ENCODE assay signal across 8 mouse cellular contexts in the genomic region with DNA sequence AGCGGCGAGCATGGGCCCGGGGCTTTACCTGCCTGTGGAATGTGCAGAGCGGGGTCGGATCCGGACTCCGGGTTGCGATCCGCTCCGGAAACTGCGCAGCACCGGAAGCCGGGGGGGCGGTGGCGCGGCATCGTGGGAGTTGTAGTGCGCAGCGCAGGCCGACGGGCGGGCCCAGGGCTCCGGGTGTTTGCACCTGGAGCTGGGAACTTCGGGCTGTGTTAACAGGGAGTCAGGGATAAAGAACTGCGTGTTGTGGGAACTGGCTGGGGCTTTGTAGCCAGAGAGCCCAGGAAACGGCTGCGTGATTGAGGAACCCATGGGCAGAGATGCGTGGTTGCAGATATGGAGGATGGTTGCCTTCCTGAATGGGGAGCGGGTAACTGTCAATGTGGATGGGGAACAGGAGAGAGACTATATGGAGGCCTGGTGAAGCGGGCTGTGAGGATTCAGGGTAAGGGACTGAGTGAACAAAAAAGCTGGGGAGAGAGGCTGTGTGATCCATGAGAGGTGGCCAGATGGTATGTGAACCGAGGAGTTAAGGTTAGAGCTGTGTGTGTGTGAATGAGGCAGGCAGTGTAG. TPM values are rescaled to one million over a fixed set of nuclear protein-coding genes. Genes with fewer than 3 reads are reported as not detected.
A peak's percentile ranks its signal among the peaks of the same experiment; 100 is the strongest.
DNase-seq lines count a peak whose midpoint lies in the region; ATAC-seq and TF ChIP-seq lines count a peak whose summit lies in the region.

A gene (minus strand): TSS at position 110 of the 579 bp plus-strand sequence.

- H3K36me3 ChIP-seq in embryonic facial prominence, embryonic 12.5 days: 0 out of 2 replicates have a peak, but pooled peaks cover 7% of the 10 kb centered on the region
- H3K36me3 ChIP-seq in heart, adult 2 months (ENCODE audit: control insufficient read depth, insufficient read depth, low read length): no peaks in the 10 kb centered on the region
- no peaks in the 10 kb centered on the region for H3K36me3 ChIP-seq in kidney, adult 2 months (ENCODE audit: control insufficient read depth, insufficient read depth, low read length)
- H3K36me3 ChIP-seq in limb, embryonic 11.5 days (ENCODE audit: control insufficient read depth, insufficient read depth, low read length): no peaks in the 10 kb centered on the region
- H3K36me3 ChIP-seq in midbrain, embryonic 13.5 days: no peaks in the 10 kb centered on the region

- peak within 1 kb of the TSS; percentile 96 for H3K9ac ChIP-seq in embryonic facial prominence, embryonic 12.5 days
- H3K9ac ChIP-seq in heart, adult 2 months (ENCODE audit: low read depth, low read length): peak within 1 kb of the TSS; percentile 99
- peak within 1 kb of the TSS; percentile 99 for H3K9ac ChIP-seq in limb, embryonic 11.5 days (ENCODE audit: low read length)
- H3K9ac ChIP-seq in midbrain, embryonic 13.5 days (replicated peaks): peak within 1 kb of the TSS; percentile 98

- peak; percentile 89 for ATAC-seq in embryonic facial prominence, embryonic 12.5 days (ENCODE audit: insufficient number of reproducible peaks, insufficient read depth, low FRiP score, low TSS enrichment)
- peak; percentile 84 for ATAC-seq in limb, embryonic 11.5 days (ENCODE audit: insufficient number of reproducible peaks, low FRiP score, low TSS enrichment, low read depth)
- ATAC-seq in midbrain, embryonic 13.5 days: peak; percentile 89

- H3K4me2 ChIP-seq in embryonic facial prominence, embryonic 12.5 days (replicated peaks): peak within 1 kb of the TSS; percentile 77
- peak within 1 kb of the TSS; percentile 66 for H3K4me2 ChIP-seq in limb, embryonic 11.5 days (ENCODE audit: low read depth, severe bottlenecking)
- peak within 1 kb of the TSS; percentile 80 for H3K4me2 ChIP-seq in midbrain, embryonic 13.5 days (replicated peaks)

- 0 out of 2 replicates have a peak, but pooled peaks have one; percentile 12 for TF ChIP-seq EP300 in heart, adult 2 months (IDR thresholded peaks at IDR 0.05; ENCODE audit: insufficient read depth, low read depth, low read length)

- peak within 1 kb of the TSS; percentile 98 for H3K27ac ChIP-seq in embryonic facial prominence, embryonic 12.5 days
- peak within 1 kb of the TSS; percentile 72 for H3K27ac ChIP-seq in heart, adult 2 months
- peak within 1 kb of the TSS; percentile 88 for H3K27ac ChIP-seq in kidney, adult 2 months (ENCODE audit: insufficient read depth, low read depth, low read length)
- H3K27ac ChIP-seq in limb, embryonic 11.5 days (replicated peaks; ENCODE audit: low read depth, low read length): peak within 1 kb of the TSS; percentile 98
- H3K27ac ChIP-seq in midbrain, embryonic 13.5 days: peak within 1 kb of the TSS; percentile 100

- peak; percentile 35 for TF ChIP-seq CTCF in heart, adult 2 months (IDR thresholded peaks at IDR 0.05)
- no peak for TF ChIP-seq CTCF in kidney, adult 2 months (conservative IDR thresholded peaks at IDR 0.05; ENCODE audit: insufficient read depth, insufficient read length, low read depth, low read length)

- no peaks in the 10 kb centered on the region for H3K9me3 ChIP-seq in embryonic facial prominence, embryonic 12.5 days
- H3K9me3 ChIP-seq in limb, embryonic 11.5 days (ENCODE audit: control insufficient read depth, low read length): no peaks in the 10 kb centered on the region
- no peaks in the 10 kb centered on the region for H3K9me3 ChIP-seq in midbrain, embryonic 13.5 days

- under 1% methylated on average over 31 of the region's 31 CpGs for WGBS in embryonic facial prominence, embryonic 12.5 days
- under 1% methylated on average over 31 of the region's 31 CpGs for WGBS in heart, adult 2 months
- WGBS in kidney, adult 2 months: 1% methylated on average over 31 of the region's 31 CpGs
- under 1% methylated on average over 31 of the region's 31 CpGs for WGBS in limb, embryonic 11.5 days
- under 1% methylated on average over 31 of the region's 31 CpGs for whole genome bisulfite sequencing in midbrain, embryonic 13.5 days

- H3K4me1 ChIP-seq in embryonic facial prominence, embryonic 12.5 days: peaks cover 14% of the 10 kb centered on the region
- H3K4me1 ChIP-seq in heart, adult 2 months (ENCODE audit: control insufficient read depth, insufficient read depth, low read length): peaks cover 3% of the 10 kb centered on the region
- H3K4me1 ChIP-seq in kidney, adult 2 months (ENCODE audit: control insufficient read depth, insufficient read depth, low read length): no peaks in the 10 kb centered on the region
- peaks cover 7% of the 10 kb centered on the region for H3K4me1 ChIP-seq in limb, embryonic 11.5 days (ENCODE audit: control insufficient read depth, insufficient read depth, low read length)
- peaks cover 30% of the 10 kb centered on the region for H3K4me1 ChIP-seq in midbrain, embryonic 13.5 days (replicated peaks)

- intact Hi-C loops in heart, adult 2 months (cut with DNase I): loop anchor here (1.0 to 5.0 kb wide), 4 partner anchors 70 to 230 kb away; a partner anchor contains a TSS

- peak within 1 kb of the TSS; percentile 82 for H3K4me3 ChIP-seq in embryonic facial prominence, embryonic 12.5 days
- peak within 1 kb of the TSS; percentile 73 for H3K4me3 ChIP-seq in heart, adult 2 months
- peak within 1 kb of the TSS; percentile 91 for H3K4me3 ChIP-seq in kidney, adult 2 months (ENCODE audit: insufficient read depth, low read depth, low read length)
- H3K4me3 ChIP-seq in limb, embryonic 11.5 days (ENCODE audit: low read depth, low read length): peak within 1 kb of the TSS; percentile 53
- H3K4me3 ChIP-seq in midbrain, embryonic 13.5 days (replicated peaks): peak within 1 kb of the TSS; percentile 92

- TF ChIP-seq POLR2A in heart, adult 2 months (IDR thresholded peaks at IDR 0.05; ENCODE audit: insufficient read depth, low read depth, low read length): peak; percentile 61
- TF ChIP-seq POLR2A in kidney, adult 2 months (IDR thresholded peaks at IDR 0.05; ENCODE audit: low read depth, low read length): no peak

- peaks cover 2% of the 10 kb centered on the region; the same call in 1 of the 2 replicates for H3K79me2 ChIP-seq in heart, adult 2 months (replicated peaks; ENCODE audit: control insufficient read depth, insufficient read depth, low read length)

- no peaks in the 10 kb centered on the region for H3K27me3 ChIP-seq in embryonic facial prominence, embryonic 12.5 days
- no peaks in the 10 kb centered on the region for H3K27me3 ChIP-seq in heart, adult 2 months (ENCODE audit: control insufficient read depth, insufficient read depth, low read length)
- H3K27me3 ChIP-seq in kidney, adult 2 months (replicated peaks; ENCODE audit: control insufficient read depth, insufficient read depth, low read length): no peaks in the 10 kb centered on the region
- no peaks in the 10 kb centered on the region for H3K27me3 ChIP-seq in limb, embryonic 11.5 days (ENCODE audit: control insufficient read depth, insufficient read depth, low read length)
- no peaks in the 10 kb centered on the region for H3K27me3 ChIP-seq in midbrain, embryonic 13.5 days

- DNase-seq in 3T3-L1 (ENCODE audit: low read depth, low spot score): peak; percentile 80
- DNase-seq in adrenal gland, postnatal 36 days: peak; percentile 91 to 95
- peak; percentile 92 to 93 for DNase-seq in heart, adult 2 months
- peak; percentile 92 for DNase-seq in kidney, adult 2 months
- DNase-seq in limb, embryonic 11.5 days (ENCODE audit: low spot score): peak; percentile 93
- peak; percentile 77 to 90 for DNase-seq in spleen, adult 18-20 months

RNA-seq across cellular contexts. Expression of the gene that starts here (rescaled TPM):
- 10 to 100 TPM; 10.1 to 11.8 TPM for total RNA-seq in adrenal gland, postnatal 36 days (2021)
- 15.7 and 18.3 TPM in 2 replicates for polyA plus RNA-seq in embryonic facial prominence, embryonic 12.5 days (2016; fragmentation: Nextera tagmentation; extraction: Ambion mirVana)
- total RNA-seq in heart, adult 2 months (2021): 1 to 10 TPM; 4.8 to 6.1 TPM
- polyA plus RNA-seq in heart, adult 2 months (2012; rRNA removed): 4.6 and 7.0 TPM in 2 replicates
- polyA plus RNA-seq in kidney, adult 2 months (2012; rRNA removed): 5.6 and 7.3 TPM in 2 replicates
- 13.2 and 14.2 TPM in 2 replicates for polyA plus RNA-seq in limb, embryonic 11.5 days (2014; fragmentation: Nextera tagmentation; extraction: Ambion mirVana)
- 14.5 and 16.7 TPM in 2 replicates for polyA plus RNA-seq in midbrain, embryonic 13.5 days (2015; fragmentation: Nextera tagmentation; extraction: Ambion mirVana)

Comparison
In these comparisons a context has a peak if more than half of its experiments do, and no peak if none do; other contexts are left out.
1. Peak in every context shown above with its lines: DNase-seq, ATAC-seq, H3K4me3 ChIP-seq and H3K27ac ChIP-seq.